Mouse (Mus musculus): ENCODE measurements around the gene Syngap1. TPM values are rescaled to one million over a fixed set of nuclear protein-coding genes. Genes with fewer than 3 reads are reported as not detected.

Syngap1 gene
- polyA plus RNA-seq, 1 experiment from 2014 or later = 0.78 TPM

- 18% methylated on average over 6 of the region's 6 CpGs for WGBS
- Histone ChIP-seq H3K9me3 (replicated peaks; ENCODE audit: low read length) (no peaks in the 10 kb centered on the region), H3K4me3 (replicated peaks; ENCODE audit: low read depth, low read length) (no peak overlapping the region), H3K27me3 (ENCODE audit: insufficient read depth, low read length) (no peaks in the 10 kb centered on the region), H3K9ac (ENCODE audit: low read depth, low read length) (no peak overlapping the region), H3K36me3 (ENCODE audit: insufficient read depth, low read length) (no peaks in the 10 kb centered on the region), H3K27ac (no peak overlapping the region), H3K4me2 (ENCODE audit: low read length) (peak overlapping the region; percentile 33), H3K4me1 (replicated peaks; ENCODE audit: insufficient read depth, low read length) (peaks cover 7% of the 10 kb centered on the region; the same call in 1 of the 2 replicates)
- TF ChIP-seq CTCF (IDR thresholded peaks at IDR 0.05; ENCODE audit: low read depth) = no peak
- DNase-seq (ENCODE audit: low spot score) = peak; percentile 70
- ATAC-seq (replicated peaks; ENCODE audit: low FRiP score, low read depth) = no peak; the same call in 1 of the 2 replicates
Observed at GRCm38 (mm10) chr17:27012909-27013308, 71.9 kb downstream of the Syngap1 start.

- H3K27ac ChIP-seq = peak overlapping the region; percentile 75
- no peaks in the 10 kb centered on the region for H3K9me3 ChIP-seq (replicated peaks; ENCODE audit: low read length)
- TF ChIP-seq CTCF (IDR thresholded peaks at IDR 0.05; ENCODE audit: low read depth) = no peak
- peak overlapping the region; percentile 64 for H3K9ac ChIP-seq (ENCODE audit: low read depth, low read length)
- 6% methylated on average over 34 of the region's 34 CpGs for WGBS
- DNase-seq (ENCODE audit: low spot score) = peak; percentile 90
- H3K4me3 ChIP-seq (replicated peaks; ENCODE audit: low read depth, low read length) = peak overlapping the region; percentile 48
- no peaks in the 10 kb centered on the region for H3K27me3 ChIP-seq (ENCODE audit: insufficient read depth, low read length)
- peak overlapping the region; percentile 68 for H3K4me2 ChIP-seq (ENCODE audit: low read length)
- ATAC-seq (replicated peaks; ENCODE audit: low FRiP score, low read depth) = peak; percentile 69
- H3K36me3 ChIP-seq (ENCODE audit: insufficient read depth, low read length) = peaks cover 17% of the 10 kb centered on the region
- peaks cover under 1% of the 10 kb centered on the region; the same call in 1 of the 2 replicates for H3K4me1 ChIP-seq (replicated peaks; ENCODE audit: insufficient read depth, low read length)
Observed at GRCm38 (mm10) chr17:27017564-27018499, 76.8 kb downstream of the Syngap1 start.

DNA sequence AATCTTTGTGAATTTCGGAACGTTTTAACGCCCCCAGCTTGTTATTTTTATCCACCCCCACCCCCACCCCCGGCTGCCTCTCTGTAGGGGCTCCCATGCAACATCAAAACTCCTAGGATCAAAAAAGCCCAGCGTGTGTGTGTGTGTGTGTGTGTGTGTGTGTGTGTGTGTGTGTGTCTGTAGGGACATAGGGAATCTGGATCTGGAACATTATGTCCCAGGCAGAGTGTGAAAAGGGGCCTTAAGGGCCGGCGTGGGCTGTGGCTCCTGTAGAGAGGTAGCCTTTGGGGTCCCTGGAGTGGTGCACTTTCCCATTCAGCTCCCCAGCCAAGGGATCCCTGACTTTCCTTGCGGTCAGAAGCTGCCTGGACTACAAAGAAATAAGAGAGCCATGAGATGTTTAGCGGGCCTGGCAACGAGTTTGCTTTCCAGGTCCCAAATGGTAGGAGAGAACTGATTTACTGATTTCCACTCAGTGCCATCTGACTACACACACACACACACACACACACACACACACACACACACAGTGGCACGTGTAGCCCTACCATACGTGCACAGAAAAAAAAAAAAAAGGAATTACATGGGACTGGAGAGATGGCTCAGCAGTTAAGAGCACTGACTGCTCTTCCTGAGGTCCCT lies 77.6 kb downstream of the Syngap1 start:
- Histone ChIP-seq H3K36me3 (ENCODE audit: insufficient read depth, low read length) (peaks cover 21% of the 10 kb centered on the region), H3K9ac (ENCODE audit: low read depth, low read length) (peak overlapping the region; percentile 64), H3K4me2 (ENCODE audit: low read length) (peak overlapping the region; percentile 68), H3K27me3 (ENCODE audit: insufficient read depth, low read length) (no peaks in the 10 kb centered on the region), H3K4me3 (replicated peaks; ENCODE audit: low read depth, low read length) (peak overlapping the region; percentile 48), H3K4me1 (replicated peaks; ENCODE audit: insufficient read depth, low read length) (no peaks in the 10 kb centered on the region), H3K9me3 (replicated peaks; ENCODE audit: low read length) (no peaks in the 10 kb centered on the region), H3K27ac (peak overlapping the region; percentile 75)
- 27% methylated on average over 12 of the region's 12 CpGs for WGBS
- 0 out of 2 replicates have a peak, but pooled peaks have one; percentile 4 for ATAC-seq (replicated peaks; ENCODE audit: low FRiP score, low read depth)
- no peak for DNase-seq (ENCODE audit: low spot score)
- no peak for TF ChIP-seq CTCF (IDR thresholded peaks at IDR 0.05; ENCODE audit: low read depth)

DNA sequence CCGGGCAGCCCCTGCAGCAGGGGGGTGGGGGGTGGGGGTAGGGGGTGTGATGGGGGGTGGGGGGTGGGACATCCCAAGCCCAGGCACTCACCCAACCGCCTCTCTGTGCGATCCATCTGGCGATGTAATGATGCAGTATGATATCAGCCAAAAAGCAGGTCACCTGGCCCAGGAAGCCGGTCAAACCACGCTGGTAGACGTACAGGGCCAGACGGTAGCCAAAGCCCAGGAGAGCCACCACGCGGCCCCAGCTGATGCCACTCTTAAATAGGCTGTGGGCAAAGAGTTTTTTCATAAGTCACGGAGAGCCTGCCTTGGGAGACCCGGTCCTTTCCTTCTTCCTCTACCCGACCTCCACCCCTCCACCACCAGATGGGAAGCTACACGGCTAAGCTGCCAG lies 80.0 kb downstream of the Syngap1 start:
- DNase-seq (ENCODE audit: low spot score) = no peak
- TF ChIP-seq CTCF (IDR thresholded peaks at IDR 0.05; ENCODE audit: low read depth) = no peak
- no peak overlapping the region for H3K4me2 ChIP-seq (ENCODE audit: low read length)
- peaks cover 34% of the 10 kb centered on the region for H3K36me3 ChIP-seq (ENCODE audit: insufficient read depth, low read length)
- H3K27ac ChIP-seq = no peak overlapping the region
- 94% methylated on average over 14 of the region's 14 CpGs for WGBS
- H3K9ac ChIP-seq (ENCODE audit: low read depth, low read length) = no peak overlapping the region
- H3K4me1 ChIP-seq (replicated peaks; ENCODE audit: insufficient read depth, low read length) = no peaks in the 10 kb centered on the region
- no peaks in the 10 kb centered on the region for H3K9me3 ChIP-seq (replicated peaks; ENCODE audit: low read length)
- no peaks in the 10 kb centered on the region for H3K27me3 ChIP-seq (ENCODE audit: insufficient read depth, low read length)
- no peak for ATAC-seq (replicated peaks; ENCODE audit: low FRiP score, low read depth)
- no peak overlapping the region for H3K4me3 ChIP-seq (replicated peaks; ENCODE audit: low read depth, low read length)

DNA sequence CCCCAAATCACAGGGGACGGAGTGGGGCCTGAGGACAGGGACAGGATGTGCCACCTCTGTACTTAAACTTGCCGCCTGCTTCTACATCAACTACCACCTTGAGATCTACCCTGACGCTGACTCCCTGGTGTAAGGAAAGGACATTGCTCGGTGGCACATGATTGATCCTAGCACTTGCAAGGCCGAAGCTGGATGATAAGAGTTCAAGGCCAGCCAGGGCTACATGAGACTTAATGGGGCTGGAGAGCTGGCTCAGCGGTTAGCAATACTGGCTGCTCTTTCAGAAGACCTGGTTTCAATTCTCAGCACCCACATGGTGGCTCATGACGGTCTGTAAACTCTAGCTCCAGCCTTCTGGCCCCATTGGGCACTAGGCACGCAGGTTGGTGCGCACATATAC lies 80.7 kb downstream of the Syngap1 start:
- Histone ChIP-seq H3K36me3 (ENCODE audit: insufficient read depth, low read length) (peaks cover 34% of the 10 kb centered on the region), H3K4me1 (replicated peaks; ENCODE audit: insufficient read depth, low read length) (no peaks in the 10 kb centered on the region), H3K4me2 (ENCODE audit: low read length) (no peak overlapping the region), H3K9me3 (replicated peaks; ENCODE audit: low read length) (no peaks in the 10 kb centered on the region), H3K27ac (no peak overlapping the region), H3K9ac (ENCODE audit: low read depth, low read length) (no peak overlapping the region), H3K27me3 (ENCODE audit: insufficient read depth, low read length) (no peaks in the 10 kb centered on the region), H3K4me3 (replicated peaks; ENCODE audit: low read depth, low read length) (no peak overlapping the region)
- DNase-seq (ENCODE audit: low spot score) = no peak
- TF ChIP-seq CTCF (IDR thresholded peaks at IDR 0.05; ENCODE audit: low read depth) = no peak
- no peak for ATAC-seq (replicated peaks; ENCODE audit: low FRiP score, low read depth)
- WGBS = 93% methylated on average over 9 of the region's 9 CpGs

Small RNA genes within 50 kb of the gene (microRNA-seq; reads per million reads assigned to microRNA genes)
- gene Gm27775 (not detected), gene Mir3083 (not detected), gene Mir6968 (not detected)

Other genes with a start within 250 kb of the Syngap1 start
- gene Crebrf, start 225.6 kb upstream of the Syngap1 start, polyA plus RNA-seq (2015; fragmentation: Nextera tagmentation; extraction: Ambion mirVana) = 13.8 and 17.6 TPM in 2 replicates
- gene Bnip1, start 160.2 kb upstream of the Syngap1 start, polyA plus RNA-seq (2015; fragmentation: Nextera tagmentation; extraction: Ambion mirVana) = 43.7 and 45.2 TPM in 2 replicates
- gene Nkx2-5, start 96.2 kb upstream of the Syngap1 start, polyA plus RNA-seq (2015; fragmentation: Nextera tagmentation; extraction: Ambion mirVana) = not detected in 2 replicates
- gene Kifc5b, start 24.2 kb upstream of the Syngap1 start, polyA plus RNA-seq (2015; fragmentation: Nextera tagmentation; extraction: Ambion mirVana) = 1.3 and 1.8 TPM in 2 replicates
- gene Phf1, start 8.2 kb upstream of the Syngap1 start, polyA plus RNA-seq (2015; fragmentation: Nextera tagmentation; extraction: Ambion mirVana) = 8.8 and 9.8 TPM in 2 replicates
- 226 and 227 TPM in 2 replicates for gene Cuta, start 1.7 kb upstream of the Syngap1 start, polyA plus RNA-seq (2015; fragmentation: Nextera tagmentation; extraction: Ambion mirVana)
- 11.1 and 12.1 TPM in 2 replicates for gene Zbtb9, start 31.9 kb downstream of the Syngap1 start, polyA plus RNA-seq (2015; fragmentation: Nextera tagmentation; extraction: Ambion mirVana)
- 6.3 and 6.7 TPM in 2 replicates for gene Bak1, start 87.8 kb downstream of the Syngap1 start, polyA plus RNA-seq (2015; fragmentation: Nextera tagmentation; extraction: Ambion mirVana)
- 4.1 and 4.2 TPM in 2 replicates for gene Itpr3, start 116.1 kb downstream of the Syngap1 start, polyA plus RNA-seq (2015; fragmentation: Nextera tagmentation; extraction: Ambion mirVana)
- 286 and 315 TPM in 2 replicates for gene Uqcc2, start 192.7 kb downstream of the Syngap1 start, polyA plus RNA-seq (2015; fragmentation: Nextera tagmentation; extraction: Ambion mirVana)
- gene Ip6k3, start 226.5 kb downstream of the Syngap1 start, polyA plus RNA-seq (2015; fragmentation: Nextera tagmentation; extraction: Ambion mirVana) = 0.18 and 0.43 TPM in 2 replicates

Data from kidney, postnatal 0 days (tissue).